In the genomic region with DNA sequence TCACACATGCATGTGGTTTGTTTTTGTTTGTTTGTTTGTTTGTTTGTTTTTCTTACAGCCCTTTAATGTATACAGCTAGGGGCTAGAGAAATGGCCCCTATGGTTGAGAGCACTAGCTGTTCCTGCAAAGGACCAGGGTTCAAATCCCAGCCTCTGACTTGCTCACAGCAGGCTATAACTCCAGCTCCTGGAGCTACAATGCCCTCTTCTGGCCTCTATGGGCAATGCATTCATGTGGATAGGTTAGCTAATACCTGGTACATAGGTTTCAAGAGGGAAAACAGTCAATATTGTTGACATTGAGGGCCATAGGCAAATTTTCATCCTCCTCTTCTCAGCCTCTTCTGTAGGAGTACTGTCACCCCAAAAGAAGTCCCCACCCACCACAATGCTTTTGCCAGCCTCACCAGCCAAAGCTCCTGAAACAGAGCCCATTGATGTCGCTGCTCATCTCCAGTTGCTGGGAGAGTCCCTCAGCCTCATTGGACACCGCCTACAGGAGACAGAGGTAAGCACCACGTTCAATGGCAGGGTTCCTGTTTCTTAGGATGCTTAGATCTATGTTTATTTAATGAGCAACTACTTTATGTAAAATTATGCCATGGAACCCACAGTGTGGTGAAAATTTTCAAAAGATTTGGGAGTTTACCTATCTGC, we compare ENCODE assay signal across 12 mouse cellular contexts. TPM values are rescaled to one million over a fixed set of nuclear protein-coding genes. Genes with fewer than 3 reads are reported as not detected.
DNase-seq lines count a peak whose midpoint lies in the region; ATAC-seq and TF ChIP-seq lines count a peak whose summit lies in the region.
"Had no signal": no experiment of that assay in that cellular context is flagged by ENCODE, and none has a peak within 500 bp of the region (broad histone marks: within the 10 kb centered on the region; RNA-seq: fewer than 3 reads in every experiment).

No protein-coding gene starts in this region.

- peak; percentile 61 for TF ChIP-seq CTCF in intestine, postnatal 0 days (IDR thresholded peaks at IDR 0.05; ENCODE audit: low read depth)

- H3K4me1 ChIP-seq in intestine, postnatal 0 days (replicated peaks; ENCODE audit: control insufficient read depth, insufficient read depth, low read length) = no peaks in the 10 kb centered on the region
- no peaks in the 10 kb centered on the region for H3K4me1 ChIP-seq in intestine, embryonic 16.5 days (ENCODE audit: control insufficient read depth, insufficient read depth, low read length)
- H3K4me1 ChIP-seq: embryonic facial prominence, embryonic 13.5 days; intestine, embryonic 15.5 days; lung, embryonic 15.5 days had no signal

- H3K36me3 ChIP-seq in intestine, postnatal 0 days (ENCODE audit: control insufficient read depth, insufficient read depth) = peaks cover 41% of the 10 kb centered on the region
- H3K36me3 ChIP-seq in intestine, embryonic 16.5 days (ENCODE audit: control insufficient read depth, insufficient read depth, low read length) = peaks cover 13% of the 10 kb centered on the region

- no peak for ATAC-seq in intestine, postnatal 0 days
- ATAC-seq in intestine, embryonic 16.5 days = no peak
- peak; percentile 84 for ATAC-seq in erythroid progenitor cell, adult 5-6 weeks (replicated peaks; ENCODE audit: low FRiP score, poor library complexity, severe bottlenecking)
- ATAC-seq: intestine, embryonic 15.5 days had no signal

- H3K27me3 ChIP-seq in intestine, postnatal 0 days (replicated peaks; ENCODE audit: control insufficient read depth, insufficient read depth, low read length) = no peaks in the 10 kb centered on the region
- no peaks in the 10 kb centered on the region for H3K27me3 ChIP-seq in intestine, embryonic 16.5 days (replicated peaks; ENCODE audit: control insufficient read depth, insufficient read depth, low read length)
- H3K27me3 ChIP-seq: embryonic facial prominence, embryonic 13.5 days; intestine, embryonic 15.5 days; lung, embryonic 15.5 days had no signal

- no peak overlapping the region for H3K4me3 ChIP-seq in intestine, postnatal 0 days (ENCODE audit: low read depth, low read length)
- no peak overlapping the region for H3K4me3 ChIP-seq in intestine, embryonic 16.5 days (ENCODE audit: low read length)
- H3K4me3 ChIP-seq: embryonic facial prominence, embryonic 13.5 days; intestine, embryonic 15.5 days; lung, embryonic 15.5 days had no signal

- H3K9me3 ChIP-seq in intestine, postnatal 0 days (ENCODE audit: control insufficient read depth) = no peaks in the 10 kb centered on the region
- no peaks in the 10 kb centered on the region for H3K9me3 ChIP-seq in intestine, embryonic 16.5 days (ENCODE audit: control insufficient read depth, low read length)
- H3K9me3 ChIP-seq: embryonic facial prominence, embryonic 13.5 days; intestine, embryonic 15.5 days; lung, embryonic 15.5 days had no signal

- no peak overlapping the region for H3K9ac ChIP-seq in intestine, postnatal 0 days (ENCODE audit: low read depth, low read length)
- no peak overlapping the region for H3K9ac ChIP-seq in intestine, embryonic 16.5 days (ENCODE audit: low read depth, low read length)
- H3K9ac ChIP-seq: embryonic facial prominence, embryonic 13.5 days; intestine, embryonic 15.5 days; lung, embryonic 15.5 days had no signal

- no peak overlapping the region for H3K4me2 ChIP-seq in intestine, postnatal 0 days (replicated peaks; ENCODE audit: low read depth)
- no peak overlapping the region for H3K4me2 ChIP-seq in intestine, embryonic 16.5 days (ENCODE audit: low read depth, low read length)
- H3K4me2 ChIP-seq: embryonic facial prominence, embryonic 13.5 days; heart, embryonic 11.5 days; intestine, embryonic 15.5 days; lung, embryonic 15.5 days had no signal

- H3K27ac ChIP-seq in intestine, postnatal 0 days (ENCODE audit: low read depth, low read length) = no peak overlapping the region
- no peak overlapping the region for H3K27ac ChIP-seq in intestine, embryonic 16.5 days (ENCODE audit: low read length)
- H3K27ac ChIP-seq: embryonic facial prominence, embryonic 13.5 days; intestine, embryonic 15.5 days; lung, embryonic 15.5 days had no signal

- WGBS in intestine, postnatal 0 days = 88% methylated on average over 3 of the region's 3 CpGs
- 89% methylated on average over 3 of the region's 3 CpGs for WGBS in intestine, embryonic 16.5 days

- DNase-seq in thymus, postnatal 14 days = peak; percentile 45
- no peak for DNase-seq in thymus, adult 18-20 months
- DNase-seq in thymus, postnatal 4 days = peak; percentile 53
- DNase-seq in cerebellum, adult 11-12 months = no peak
- no peak for DNase-seq in testis, postnatal 14 days (ENCODE audit: low spot score)

RNA-seq across cellular contexts. Expression of a gene that starts 9.7 kb away (rescaled TPM):
- polyA plus RNA-seq in intestine, postnatal 0 days (2015; fragmentation: Nextera tagmentation; extraction: Ambion mirVana) = 47.7 and 47.8 TPM in 2 replicates
- polyA plus RNA-seq in intestine, embryonic 16.5 days (2015; fragmentation: Nextera tagmentation; extraction: Ambion mirVana) = 44.9 and 47.7 TPM in 2 replicates
- 17.3 and 18.0 TPM in 2 replicates for total RNA-seq in erythroid progenitor cell, adult 5-6 weeks (2015; ENCODE audit: low replicate concordance)
- total RNA-seq in erythroid progenitor cell, adult 5-6 weeks (2017; ENCODE audit: low replicate concordance) = 4.4 and 9.5 TPM in 2 replicates

RNA-seq across cellular contexts. Expression of a gene that starts 30.6 kb away (rescaled TPM):
- polyA plus RNA-seq in intestine, postnatal 0 days (2015; fragmentation: Nextera tagmentation; extraction: Ambion mirVana) = 10.7 and 11.6 TPM in 2 replicates
- 21.4 and 22.9 TPM in 2 replicates for polyA plus RNA-seq in intestine, embryonic 16.5 days (2015; fragmentation: Nextera tagmentation; extraction: Ambion mirVana)
- total RNA-seq in erythroid progenitor cell, adult 5-6 weeks (2015; ENCODE audit: low replicate concordance) = 63.7 and 87.2 TPM in 2 replicates
- total RNA-seq in erythroid progenitor cell, adult 5-6 weeks (2017; ENCODE audit: low replicate concordance) = 40.6 and 65.0 TPM in 2 replicates

Comparison
In these comparisons a context has a peak if more than half of its experiments do, and no peak if none do; other contexts are left out.
1. DNase-seq: peak in thymus, postnatal 14 days (single experiment) and thymus, postnatal 4 days (single experiment); none in thymus, adult 18-20 months (0 of 2), cerebellum, adult 11-12 months (single experiment) and testis, postnatal 14 days (single experiment).